ENCODE assay signal across 29 mouse cellular contexts in the genomic region with DNA sequence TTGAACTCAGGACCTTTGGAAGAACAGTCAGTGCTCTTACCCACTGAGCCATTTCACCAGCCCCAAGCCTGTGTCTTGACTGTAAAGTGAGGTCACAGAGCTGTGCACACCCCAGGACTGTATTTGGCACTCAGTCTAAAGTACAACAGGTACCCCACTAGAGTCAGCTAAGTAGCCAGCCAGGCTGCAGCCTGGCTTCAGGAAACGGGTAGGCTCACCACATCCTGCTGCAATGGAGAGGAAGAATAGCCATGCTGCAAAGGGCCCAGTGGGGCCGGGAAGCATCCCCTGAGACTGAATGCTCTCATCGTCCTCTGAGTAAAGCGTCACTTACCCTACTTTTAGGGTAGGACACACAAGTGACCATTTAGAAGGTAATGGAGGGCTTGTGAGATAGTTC. TPM values are rescaled to one million over a fixed set of nuclear protein-coding genes. Genes with fewer than 3 reads are reported as not detected.
DNase-seq lines count a peak whose midpoint lies in the region; ATAC-seq lines count a peak whose summit lies in the region.
"Had no signal": no experiment of that assay in that cellular context is flagged by ENCODE, and none has a peak within 500 bp of the region (broad histone marks: within the 10 kb centered on the region; RNA-seq: fewer than 3 reads in every experiment).

No protein-coding gene starts in this region.

- ATAC-seq in heart, embryonic 13.5 days (ENCODE audit: extremely low read depth, insufficient number of reproducible peaks, low FRiP score, low TSS enrichment), result no peak
- ATAC-seq in common myeloid progenitor, adult 5-6 weeks (replicated peaks; ENCODE audit: low read depth, poor library complexity, severe bottlenecking), result peak; percentile 47
- ATAC-seq in liver, embryonic 12.5 days, result no peak
- ATAC-seq in megakaryocyte progenitor cell, adult 5-6 weeks (replicated peaks; ENCODE audit: poor library complexity), result peak; percentile 21; the same call in 1 of the 2 replicates
- no peak for ATAC-seq in hindbrain, embryonic 13.5 days (ENCODE audit: low FRiP score)
- ATAC-seq: hindbrain, postnatal 0 days; intestine, embryonic 16.5 days; midbrain, embryonic 16.5 days had no signal

- peaks cover 17% of the 10 kb centered on the region for H3K4me1 ChIP-seq in heart, embryonic 13.5 days
- peaks cover 83% of the 10 kb centered on the region for H3K4me1 ChIP-seq in liver, embryonic 12.5 days
- H3K4me1 ChIP-seq in hindbrain, embryonic 13.5 days (replicated peaks), result no peaks in the 10 kb centered on the region
- H3K4me1 ChIP-seq: embryonic facial prominence, embryonic 15.5 days; heart, embryonic 15.5 days; limb, embryonic 12.5 days; neural tube, embryonic 13.5 days had no signal

- WGBS in heart, embryonic 13.5 days, result 75% methylated on average over 4 of the region's 4 CpGs
- 67% methylated on average over 4 of the region's 4 CpGs for WGBS in liver, embryonic 12.5 days (ENCODE audit: insufficient replicate concordance)
- WGBS in hindbrain, embryonic 13.5 days, result 89% methylated on average over 4 of the region's 4 CpGs

- H3K36me3 ChIP-seq in heart, embryonic 13.5 days, result peaks cover 31% of the 10 kb centered on the region
- peaks cover 72% of the 10 kb centered on the region for H3K36me3 ChIP-seq in liver, embryonic 12.5 days
- peaks cover 48% of the 10 kb centered on the region for H3K36me3 ChIP-seq in hindbrain, embryonic 13.5 days
- H3K36me3 ChIP-seq: heart, embryonic 15.5 days had no signal

- no peaks in the 10 kb centered on the region for H3K9me3 ChIP-seq in heart, embryonic 13.5 days
- no peaks in the 10 kb centered on the region for H3K9me3 ChIP-seq in liver, embryonic 12.5 days (replicated peaks)
- no peaks in the 10 kb centered on the region for H3K9me3 ChIP-seq in hindbrain, embryonic 13.5 days
- H3K9me3 ChIP-seq: embryonic facial prominence, embryonic 15.5 days; heart, embryonic 15.5 days; limb, embryonic 12.5 days; neural tube, embryonic 13.5 days had no signal

- peak overlapping the region; percentile 53 for H3K4me2 ChIP-seq in heart, embryonic 13.5 days
- H3K4me2 ChIP-seq in liver, embryonic 12.5 days, result peak overlapping the region; percentile 87
- no peak overlapping the region for H3K4me2 ChIP-seq in hindbrain, embryonic 13.5 days
- H3K4me2 ChIP-seq: embryonic facial prominence, embryonic 15.5 days; heart, embryonic 15.5 days; limb, embryonic 12.5 days; neural tube, embryonic 13.5 days had no signal

- H3K27ac ChIP-seq in heart, embryonic 13.5 days (replicated peaks), result no peak overlapping the region
- H3K27ac ChIP-seq in liver, embryonic 12.5 days, result peak overlapping the region; percentile 99
- H3K27ac ChIP-seq in hindbrain, embryonic 13.5 days, result no peak overlapping the region
- H3K27ac ChIP-seq: embryonic facial prominence, embryonic 15.5 days; heart, embryonic 15.5 days; hindbrain, postnatal 0 days; limb, embryonic 12.5 days; neural tube, embryonic 13.5 days had no signal

- no peak for DNase-seq in heart, adult 8-10 months (ENCODE audit: low spot score)
- DNase-seq in spleen, adult 12 weeks (ENCODE audit: low spot score), result no peak
- DNase-seq: adrenal gland, postnatal 14 days; cerebellum, adult 8-10 months; cerebellum, postnatal 36 days; gastrocnemius, postnatal 36 days; heart, postnatal 4 days; kidney, postnatal 36 days; lung, adult 2 months; retina, postnatal 1 day; right cerebral cortex, postnatal 25 days; thymus, postnatal 14 days had no signal

- H3K4me3 ChIP-seq in heart, embryonic 13.5 days, result peak overlapping the region; percentile 28; the same call in 1 of the 2 replicates
- peak overlapping the region; percentile 70 for H3K4me3 ChIP-seq in liver, embryonic 12.5 days
- no peak overlapping the region for H3K4me3 ChIP-seq in hindbrain, embryonic 13.5 days
- H3K4me3 ChIP-seq: embryonic facial prominence, embryonic 15.5 days; heart, embryonic 15.5 days; limb, embryonic 12.5 days; myocyte; neural tube, embryonic 13.5 days had no signal

- no peak overlapping the region for H3K9ac ChIP-seq in heart, embryonic 13.5 days
- peak overlapping the region; percentile 80 for H3K9ac ChIP-seq in liver, embryonic 12.5 days
- H3K9ac ChIP-seq in hindbrain, embryonic 13.5 days, result no peak overlapping the region
- H3K9ac ChIP-seq: embryonic facial prominence, embryonic 15.5 days; heart, embryonic 15.5 days; limb, embryonic 12.5 days; neural tube, embryonic 13.5 days had no signal

- H3K27me3 ChIP-seq in heart, embryonic 13.5 days (replicated peaks), result no peaks in the 10 kb centered on the region
- H3K27me3 ChIP-seq in liver, embryonic 12.5 days (replicated peaks), result no peaks in the 10 kb centered on the region
- H3K27me3 ChIP-seq in hindbrain, embryonic 13.5 days, result no peaks in the 10 kb centered on the region
- H3K27me3 ChIP-seq: embryonic facial prominence, embryonic 15.5 days; heart, embryonic 15.5 days; limb, embryonic 12.5 days; neural tube, embryonic 13.5 days had no signal

RNA-seq across cellular contexts. Expression of a gene that starts 9.2 kb away (rescaled TPM):
- 81.7 and 88.8 TPM in 2 replicates for polyA plus RNA-seq in heart, embryonic 13.5 days (2015; fragmentation: Nextera tagmentation; extraction: Ambion mirVana)
- 10 to 100 TPM; 48.8 to 59.6 (median 59.1) TPM for total RNA-seq in heart, adult 8-10 months (2022)
- total RNA-seq in common myeloid progenitor, adult 5-6 weeks (2017), result 130 and 142 TPM in 2 replicates
- 132 and 135 TPM in 2 replicates for polyA plus RNA-seq in liver, embryonic 12.5 days (2016; fragmentation: Nextera tagmentation; extraction: Ambion mirVana)
- total RNA-seq in megakaryocyte progenitor cell, adult 5-6 weeks (2015), result 106 TPM in 2 replicates
- total RNA-seq in megakaryocyte progenitor cell, adult 5-6 weeks (2017), result 105 and 140 TPM in 2 replicates
- 104 and 107 TPM in 2 replicates for polyA plus RNA-seq in hindbrain, embryonic 13.5 days (2015; fragmentation: Nextera tagmentation; extraction: Ambion mirVana)

RNA-seq across cellular contexts. Expression of a gene that starts 10.0 kb away (rescaled TPM):
- polyA plus RNA-seq in heart, embryonic 13.5 days (2015; fragmentation: Nextera tagmentation; extraction: Ambion mirVana), result 29.5 and 34.2 TPM in 2 replicates
- total RNA-seq in heart, adult 8-10 months (2022), result 10 to 100 TPM; 22.1 to 25.5 (median 23.2) TPM
- total RNA-seq in common myeloid progenitor, adult 5-6 weeks (2017), result 21.7 and 37.6 TPM in 2 replicates
- polyA plus RNA-seq in liver, embryonic 12.5 days (2016; fragmentation: Nextera tagmentation; extraction: Ambion mirVana), result 180 and 189 TPM in 2 replicates
- 14.3 and 21.7 TPM in 2 replicates for total RNA-seq in megakaryocyte progenitor cell, adult 5-6 weeks (2015)
- total RNA-seq in megakaryocyte progenitor cell, adult 5-6 weeks (2017), result 18.3 and 23.3 TPM in 2 replicates
- polyA plus RNA-seq in hindbrain, embryonic 13.5 days (2015; fragmentation: Nextera tagmentation; extraction: Ambion mirVana), result 55.6 and 56.8 TPM in 2 replicates

RNA-seq across cellular contexts. Expression of a gene that starts 20.0 kb away (rescaled TPM):
- not detected in 2 replicates for polyA plus RNA-seq in heart, embryonic 13.5 days (2015; fragmentation: Nextera tagmentation; extraction: Ambion mirVana)
- total RNA-seq in heart, adult 8-10 months (2022), result not detected
- total RNA-seq in common myeloid progenitor, adult 5-6 weeks (2017), result not detected in 2 replicates
- polyA plus RNA-seq in liver, embryonic 12.5 days (2016; fragmentation: Nextera tagmentation; extraction: Ambion mirVana), result not detected in 2 replicates
- not detected in 2 replicates for total RNA-seq in megakaryocyte progenitor cell, adult 5-6 weeks (2015)
- 0.03 TPM in 1 of 2 replicates, not detected in the other for total RNA-seq in megakaryocyte progenitor cell, adult 5-6 weeks (2017)
- not detected in 2 replicates for polyA plus RNA-seq in hindbrain, embryonic 13.5 days (2015; fragmentation: Nextera tagmentation; extraction: Ambion mirVana)
- total RNA-seq: adrenal gland, postnatal 14 days; gastrocnemius, postnatal 36 days; heart, postnatal 4 days; hindbrain, postnatal 0 days; left cerebral cortex, postnatal 14 days had no signal
- polyA plus RNA-seq: forebrain, embryonic 11.5 days; heart, embryonic 15.5 days; intestine, embryonic 16.5 days; kidney, embryonic 14.5 days; limb, embryonic 12.5 days; lung, adult 2 months; midbrain, embryonic 16.5 days; myocyte; neural tube, embryonic 13.5 days; stomach, embryonic 14.5 days had no signal

Comparison
In these comparisons a context has a peak if more than half of its experiments do, and no peak if none do; other contexts are left out.
1. ATAC-seq: peak in common myeloid progenitor, adult 5-6 weeks (single experiment) and megakaryocyte progenitor cell, adult 5-6 weeks (single experiment); none in heart, embryonic 13.5 days (single experiment), liver, embryonic 12.5 days (single experiment) and hindbrain, embryonic 13.5 days (single experiment).